Mouse (Mus musculus): ENCODE results near the gene Zfp148. TPM values are rescaled to one million over a fixed set of nuclear protein-coding genes. Genes with fewer than 3 reads are reported as not detected.

Zfp148 gene
- polyA plus RNA-seq, 1 experiment: 26.9 TPM

GRCm38 (mm10) chr16:33464509-33465241 lies 84.0 kb downstream of the Zfp148 start:
- Histone ChIP-seq H3K27me3 (ENCODE audit: control insufficient read depth, insufficient read depth, low read length) (no peaks in the 10 kb centered on the region), H3K4me3 (replicated peaks; ENCODE audit: insufficient read depth, low read depth, low read length) (no peak overlapping the region), H3K4me1 (ENCODE audit: control insufficient read depth, insufficient read depth, low read length) (0 out of 2 replicates have a peak, but pooled peaks cover 2% of the 10 kb centered on the region), H3K27ac (ENCODE audit: insufficient read depth, low read length) (no peak overlapping the region)
- 73% methylated on average over 4 of the region's 4 CpGs for WGBS
- TF ChIP-seq POLR2A (IDR thresholded peaks at IDR 0.05; ENCODE audit: borderline replicate concordance, insufficient read depth, low read length) (no peak), CTCF (IDR thresholded peaks at IDR 0.05; ENCODE audit: borderline replicate concordance, insufficient read depth, low read depth, low read length) (no peak)
- no peak for DNase-seq

- Histone ChIP-seq H3K27ac (ENCODE audit: insufficient read depth, low read length) (no peak overlapping the region), H3K4me3 (replicated peaks; ENCODE audit: insufficient read depth, low read depth, low read length) (no peak overlapping the region), H3K27me3 (ENCODE audit: control insufficient read depth, insufficient read depth, low read length) (no peaks in the 10 kb centered on the region), H3K4me1 (ENCODE audit: control insufficient read depth, insufficient read depth, low read length) (0 out of 2 replicates have a peak, but pooled peaks cover 2% of the 10 kb centered on the region)
- DNase-seq: no peak
- TF ChIP-seq CTCF (IDR thresholded peaks at IDR 0.05; ENCODE audit: borderline replicate concordance, insufficient read depth, low read depth, low read length) (no peak), POLR2A (IDR thresholded peaks at IDR 0.05; ENCODE audit: borderline replicate concordance, insufficient read depth, low read length) (no peak)
- WGBS: 73% methylated on average over 4 of the region's 4 CpGs
Measured at GRCm38 (mm10) chr16:33465242-33465614, 84.6 kb downstream of the Zfp148 start.

DNA sequence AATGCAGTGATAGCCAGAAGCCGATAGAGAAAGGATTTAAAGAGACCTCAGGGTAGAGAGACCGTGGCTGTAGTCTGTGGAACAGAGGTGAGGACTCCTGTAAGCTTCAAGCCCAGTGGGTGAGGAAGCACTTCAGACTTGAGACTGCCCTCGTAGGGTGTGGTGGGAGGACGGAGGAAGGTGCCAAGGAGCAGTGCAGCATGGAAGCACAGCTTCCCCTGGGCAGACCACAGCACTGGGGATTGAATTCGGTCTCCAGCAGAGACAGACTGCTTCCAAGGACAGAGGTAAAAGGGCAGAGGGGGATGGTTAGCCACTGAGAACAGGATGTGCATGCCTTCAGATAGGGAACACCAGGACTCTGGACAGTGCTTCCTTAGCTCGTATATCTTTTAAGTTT lies 86.8 kb downstream of the Zfp148 start:
- Histone ChIP-seq H3K27me3 (ENCODE audit: control insufficient read depth, insufficient read depth, low read length) (no peaks in the 10 kb centered on the region), H3K4me1 (ENCODE audit: control insufficient read depth, insufficient read depth, low read length) (no peaks in the 10 kb centered on the region), H3K4me3 (replicated peaks; ENCODE audit: insufficient read depth, low read depth, low read length) (no peak overlapping the region), H3K27ac (ENCODE audit: insufficient read depth, low read length) (no peak overlapping the region)
- WGBS: 31% methylated on average over 6 of the region's 6 CpGs
- DNase-seq: no peak
- TF ChIP-seq CTCF (IDR thresholded peaks at IDR 0.05; ENCODE audit: borderline replicate concordance, insufficient read depth, low read depth, low read length) (no peak), POLR2A (IDR thresholded peaks at IDR 0.05; ENCODE audit: borderline replicate concordance, insufficient read depth, low read length) (no peak)

DNA sequence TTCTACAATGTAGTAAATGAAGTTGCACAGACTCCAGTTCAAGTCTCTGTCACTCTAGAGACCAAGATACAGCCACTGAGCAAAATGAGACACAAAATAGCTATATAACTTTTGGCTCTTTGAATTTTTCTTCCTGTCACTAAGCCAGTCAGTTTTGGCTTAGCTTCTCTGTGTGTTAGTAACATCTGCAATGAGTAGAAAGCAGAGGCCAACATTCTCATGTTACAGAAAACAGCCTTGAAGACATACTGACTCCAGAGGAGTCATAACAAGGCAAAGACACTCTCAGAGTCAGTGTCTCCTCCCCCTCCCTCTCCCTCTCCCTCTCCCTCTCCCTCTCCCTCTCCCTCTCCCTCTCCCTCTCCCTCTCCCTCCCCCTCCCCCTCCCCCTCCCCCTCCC lies 89.3 kb downstream of the Zfp148 start:
- Histone ChIP-seq H3K4me3 (replicated peaks; ENCODE audit: insufficient read depth, low read depth, low read length) (no peak overlapping the region), H3K27ac (ENCODE audit: insufficient read depth, low read length) (no peak overlapping the region), H3K4me1 (ENCODE audit: control insufficient read depth, insufficient read depth, low read length) (no peaks in the 10 kb centered on the region), H3K27me3 (ENCODE audit: control insufficient read depth, insufficient read depth, low read length) (no peaks in the 10 kb centered on the region)
- no peak for DNase-seq
- TF ChIP-seq CTCF (IDR thresholded peaks at IDR 0.05; ENCODE audit: borderline replicate concordance, insufficient read depth, low read depth, low read length): no peak
- no peak for TF ChIP-seq POLR2A (IDR thresholded peaks at IDR 0.05; ENCODE audit: borderline replicate concordance, insufficient read depth, low read length)

- Histone ChIP-seq H3K27me3 (ENCODE audit: control insufficient read depth, insufficient read depth, low read length) (no peaks in the 10 kb centered on the region), H3K27ac (ENCODE audit: insufficient read depth, low read length) (no peak overlapping the region), H3K4me3 (replicated peaks; ENCODE audit: insufficient read depth, low read depth, low read length) (no peak overlapping the region), H3K4me1 (ENCODE audit: control insufficient read depth, insufficient read depth, low read length) (no peaks in the 10 kb centered on the region)
- TF ChIP-seq POLR2A (IDR thresholded peaks at IDR 0.05; ENCODE audit: borderline replicate concordance, insufficient read depth, low read length) (no peak), CTCF (IDR thresholded peaks at IDR 0.05; ENCODE audit: borderline replicate concordance, insufficient read depth, low read depth, low read length) (no peak)
- 95% methylated on average over 6 of the region's 6 CpGs for WGBS
- DNase-seq: no peak
Measured at GRCm38 (mm10) chr16:33474381-33474780, 93.7 kb downstream of the Zfp148 start.

DNA sequence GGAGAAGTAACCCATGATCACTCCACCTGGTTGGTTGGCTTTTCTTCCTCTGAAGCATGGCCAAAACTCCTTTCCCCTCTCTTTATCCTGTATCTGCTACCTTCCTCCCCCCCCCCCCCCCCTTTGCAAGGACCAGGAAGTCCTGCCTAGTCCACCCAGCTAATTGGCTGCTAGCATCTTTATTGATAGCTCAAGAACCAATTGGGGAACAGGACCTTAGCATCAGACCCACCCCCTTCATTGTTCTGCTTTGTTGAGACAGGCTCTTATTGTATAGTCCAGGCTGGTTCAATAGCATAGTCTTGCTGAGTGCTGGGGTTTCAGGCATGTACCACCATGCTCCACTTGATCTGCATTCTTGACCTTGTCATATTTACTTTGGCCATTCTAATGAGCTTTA lies 99.3 kb downstream of the Zfp148 start:
- Histone ChIP-seq H3K27ac (ENCODE audit: insufficient read depth, low read length) (no peak overlapping the region), H3K4me1 (ENCODE audit: control insufficient read depth, insufficient read depth, low read length) (no peaks in the 10 kb centered on the region), H3K27me3 (ENCODE audit: control insufficient read depth, insufficient read depth, low read length) (no peaks in the 10 kb centered on the region), H3K4me3 (replicated peaks; ENCODE audit: insufficient read depth, low read depth, low read length) (no peak overlapping the region)
- DNase-seq: no peak
- no peak for TF ChIP-seq POLR2A (IDR thresholded peaks at IDR 0.05; ENCODE audit: borderline replicate concordance, insufficient read depth, low read length)
- TF ChIP-seq CTCF (IDR thresholded peaks at IDR 0.05; ENCODE audit: borderline replicate concordance, insufficient read depth, low read depth, low read length): no peak

DNA sequence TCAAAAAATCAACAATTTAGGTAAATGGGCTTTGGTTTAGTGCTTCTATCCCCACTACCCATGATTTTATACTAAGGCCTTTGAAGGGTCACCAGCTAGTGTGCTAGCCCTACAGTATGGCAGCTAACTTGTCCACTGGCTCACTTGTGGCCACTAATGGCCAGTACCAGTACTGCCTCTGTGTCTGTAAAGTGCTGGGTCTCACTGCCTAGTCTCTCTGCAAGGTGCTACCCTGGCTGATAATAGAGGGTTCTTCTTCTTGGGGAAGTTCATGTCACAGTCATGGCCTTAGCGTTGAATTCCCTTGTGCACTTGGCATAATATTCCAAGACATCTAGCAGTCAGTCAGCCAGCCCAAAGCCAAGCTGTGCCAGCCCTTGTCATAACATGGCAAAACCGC lies 100.5 kb downstream of the Zfp148 start:
- Histone ChIP-seq H3K4me3 (replicated peaks; ENCODE audit: insufficient read depth, low read depth, low read length) (no peak overlapping the region), H3K27ac (ENCODE audit: insufficient read depth, low read length) (no peak overlapping the region), H3K4me1 (ENCODE audit: control insufficient read depth, insufficient read depth, low read length) (no peaks in the 10 kb centered on the region), H3K27me3 (ENCODE audit: control insufficient read depth, insufficient read depth, low read length) (no peaks in the 10 kb centered on the region)
- DNase-seq: peak; percentile 26 to 32
- whole genome bisulfite sequencing: 70% methylated on average over 2 of the region's 2 CpGs
- TF ChIP-seq POLR2A (IDR thresholded peaks at IDR 0.05; ENCODE audit: borderline replicate concordance, insufficient read depth, low read length) (no peak), CTCF (IDR thresholded peaks at IDR 0.05; ENCODE audit: borderline replicate concordance, insufficient read depth, low read depth, low read length) (peak; percentile 57)

GRCm38 (mm10) chr16:33482309-33482708 lies 101.7 kb downstream of the Zfp148 start:
- Histone ChIP-seq H3K4me1 (ENCODE audit: control insufficient read depth, insufficient read depth, low read length) (no peaks in the 10 kb centered on the region), H3K4me3 (replicated peaks; ENCODE audit: insufficient read depth, low read depth, low read length) (no peak overlapping the region), H3K27ac (ENCODE audit: insufficient read depth, low read length) (no peak overlapping the region), H3K27me3 (ENCODE audit: control insufficient read depth, insufficient read depth, low read length) (no peaks in the 10 kb centered on the region)
- TF ChIP-seq CTCF (IDR thresholded peaks at IDR 0.05; ENCODE audit: borderline replicate concordance, insufficient read depth, low read depth, low read length) (no peak), POLR2A (IDR thresholded peaks at IDR 0.05; ENCODE audit: borderline replicate concordance, insufficient read depth, low read length) (no peak)
- no peak for DNase-seq
- WGBS: 93% methylated on average over 3 of the region's 3 CpGs
